Mouse (Mus musculus) forebrain, embryonic 12.5 days (tissue): ENCODE measurements around the gene Ripor1. TPM values are rescaled to one million over a fixed set of nuclear protein-coding genes. Genes with fewer than 3 reads are reported as not detected.
"Not testable (repeated sequence)": the region's sequence is repeated elsewhere in the genome, so short reads cannot be mapped to it uniquely, and the experiment has no call there.

Source experiments
- ATAC-seq: fragments of 200-750 bp; cut with Nextera tagmentation; 2 replicates; pipeline ENCODE4 v1.8.0; 2017; ENCODE audit warnings: moderate TSS enrichment; ENCODE audit not compliant: low FRiP score
- H3K27ac ChIP-seq: fragments of 300-500 bp; sonication (generic); 2 replicates; pipeline ENCODE4 v1.5.1; 2016; ENCODE audit warnings: mild to moderate bottlenecking
- H3K27me3 ChIP-seq: fragments of 300-500 bp; sonication (generic); 2 replicates; pipeline ENCODE4 v1.6.1; 2016; ENCODE audit warnings: mild to moderate bottlenecking
- H3K36me3 ChIP-seq: fragments of 300-500 bp; sonication (generic); replicated peaks from 2 replicates; pipeline ENCODE4 v1.6.1; 2016; ENCODE audit warnings: mild to moderate bottlenecking
- H3K4me1 ChIP-seq: fragments of 300-500 bp; sonication (generic); 2 replicates; pipeline ENCODE4 v1.6.1; 2016
- H3K4me2 ChIP-seq: fragments of 300-500 bp; sonication (generic); 2 replicates; pipeline ENCODE4 v1.6.1; 2016; ENCODE audit warnings: mild to moderate bottlenecking, moderate library complexity
- H3K4me3 ChIP-seq: fragments of 300-500 bp; sonication (generic); replicated peaks from 2 replicates; pipeline ENCODE4 v1.5.1; 2016; ENCODE audit warnings: mild to moderate bottlenecking
- H3K9ac ChIP-seq: fragments of 300-500 bp; sonication (generic); 2 replicates; pipeline ENCODE4 v1.6.1; 2016; ENCODE audit warnings: mild to moderate bottlenecking
- H3K9me3 ChIP-seq: fragments of 300-500 bp; sonication (generic); 2 replicates; pipeline ENCODE4 v1.6.1; 2016
- WGBS: fragments of 180-500 bp; shearing (Covaris S2); methylation state at CpG from one replicate; pipeline ENCODE4 v1.1.7; 2016; 5-methylcytosine and 5-hydroxymethylcytosine counted together
- polyA plus RNA-seq: library from polyadenylated mRNA; unstranded; fragments of >200 nt; fragmentation: Nextera tagmentation; extraction: Ambion mirVana; gene quantifications from 2 replicates; pipeline ENCODE4 v1.2.1, GENCODE M21; 2016

Ripor1 gene
- 17.3 and 18.8 TPM in 2 replicates for polyA plus RNA-seq

DNA sequence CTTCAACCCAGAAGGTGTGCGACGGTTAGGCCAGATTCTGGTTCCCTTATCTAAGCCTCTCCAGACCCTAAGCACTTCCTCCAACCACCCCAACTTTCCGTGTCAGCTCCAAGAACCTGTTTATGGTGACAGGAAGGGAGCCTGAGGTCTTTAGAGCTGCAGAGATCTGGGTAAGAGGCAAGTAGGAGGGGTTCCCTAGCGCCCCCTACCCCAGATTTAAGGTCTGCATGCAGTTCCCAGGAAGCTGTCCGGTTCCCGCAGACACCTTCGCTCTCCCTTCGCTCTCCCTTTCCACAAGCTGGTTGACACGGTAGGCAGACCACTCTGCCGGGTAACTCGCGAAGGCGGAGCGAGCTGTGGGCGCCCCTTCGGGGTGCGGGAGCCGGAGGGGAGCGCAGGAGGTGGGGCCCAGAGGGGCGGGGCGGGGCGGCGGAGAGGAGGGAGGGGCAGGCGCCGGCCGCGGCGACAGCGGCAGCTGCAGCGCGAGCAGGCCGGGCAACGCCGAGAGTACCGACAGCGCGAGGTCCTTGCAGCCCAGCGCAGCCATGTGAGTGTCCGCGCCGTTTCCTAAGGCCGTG, at the start of gene Ripor1:
Ripor1 (plus strand) TSS at position 452 of the 578 bp plus-strand sequence.
- peak; percentile 85 for ATAC-seq
- 0% methylated on average over 38 of the region's 42 CpGs for WGBS
- Histone ChIP-seq H3K36me3 (no peaks in the 10 kb centered on the region), H3K9me3 (no peaks in the 10 kb centered on the region), H3K27ac (peak within 1 kb of the TSS; percentile 89), H3K4me1 (peaks cover 32% of the 10 kb centered on the region), H3K27me3 (peaks cover 7% of the 10 kb centered on the region; the same call in 1 of the 2 replicates), H3K4me3 (peak within 1 kb of the TSS; percentile 80), H3K4me2 (peak within 1 kb of the TSS; percentile 93), H3K9ac (peak within 1 kb of the TSS; percentile 90)

DNA sequence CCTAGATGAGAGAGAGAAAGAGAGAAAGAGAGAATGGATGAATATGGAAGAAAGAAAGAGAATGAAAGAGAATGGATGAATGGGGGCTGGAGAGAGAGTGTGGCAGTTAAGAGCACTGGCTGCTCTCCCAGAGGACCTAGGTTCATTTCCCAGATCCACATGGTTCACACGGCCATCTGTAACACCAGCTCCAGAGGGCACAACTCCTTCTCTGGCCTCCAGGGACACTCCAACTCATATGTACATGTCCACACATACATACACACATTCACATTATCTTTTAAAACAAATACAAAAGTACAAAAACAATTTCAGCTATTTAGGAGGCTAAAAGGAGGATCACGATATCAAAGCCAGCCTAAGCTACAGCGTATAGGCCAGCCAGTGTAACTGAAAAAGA, 42.2 kb upstream of the Ripor1 start:
- H3K4me2 ChIP-seq = no peak overlapping the region
- H3K36me3 ChIP-seq = 0 out of 2 replicates have a peak, but pooled peaks cover 2% of the 10 kb centered on the region
- H3K9ac ChIP-seq = no peak overlapping the region
- no peak for ATAC-seq
- no peak overlapping the region for H3K27ac ChIP-seq
- WGBS = 95% methylated on average over 3 of the region's 3 CpGs
- H3K9me3 ChIP-seq = no peaks in the 10 kb centered on the region
- H3K4me3 ChIP-seq = no peak overlapping the region
- peaks cover 25% of the 10 kb centered on the region for H3K4me1 ChIP-seq
- H3K27me3 ChIP-seq = no peaks in the 10 kb centered on the region

DNA sequence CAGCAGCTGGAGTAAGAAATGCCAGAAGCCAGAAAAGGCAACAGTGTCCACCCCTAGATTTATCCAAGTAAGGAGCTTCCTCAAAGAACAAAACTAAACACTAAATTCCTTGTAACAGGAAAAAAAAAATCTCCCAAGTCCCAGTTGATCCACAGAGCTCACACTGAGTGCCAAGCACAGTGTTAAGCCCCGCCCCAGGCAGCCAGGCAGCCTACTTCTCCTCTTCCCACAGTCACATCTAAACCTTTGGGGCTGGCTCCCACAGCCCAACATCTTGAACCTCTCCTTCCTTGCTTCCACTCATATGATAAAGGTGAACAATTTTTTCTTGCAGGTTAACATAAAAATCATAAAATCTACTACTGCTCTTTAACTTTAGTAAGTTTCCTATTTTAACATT, 41.2 kb upstream of the Ripor1 start:
- 0 out of 2 replicates have a peak, but pooled peaks cover 2% of the 10 kb centered on the region for H3K36me3 ChIP-seq
- no peaks in the 10 kb centered on the region for H3K27me3 ChIP-seq
- 85% methylated on average over 1 of the region's 1 CpGs for whole genome bisulfite sequencing
- ATAC-seq = no peak
- no peak overlapping the region for H3K9ac ChIP-seq
- no peak overlapping the region for H3K4me2 ChIP-seq
- H3K27ac ChIP-seq = no peak overlapping the region
- H3K4me1 ChIP-seq = peaks cover 25% of the 10 kb centered on the region
- no peaks in the 10 kb centered on the region for H3K9me3 ChIP-seq
- no peak overlapping the region for H3K4me3 ChIP-seq

DNA sequence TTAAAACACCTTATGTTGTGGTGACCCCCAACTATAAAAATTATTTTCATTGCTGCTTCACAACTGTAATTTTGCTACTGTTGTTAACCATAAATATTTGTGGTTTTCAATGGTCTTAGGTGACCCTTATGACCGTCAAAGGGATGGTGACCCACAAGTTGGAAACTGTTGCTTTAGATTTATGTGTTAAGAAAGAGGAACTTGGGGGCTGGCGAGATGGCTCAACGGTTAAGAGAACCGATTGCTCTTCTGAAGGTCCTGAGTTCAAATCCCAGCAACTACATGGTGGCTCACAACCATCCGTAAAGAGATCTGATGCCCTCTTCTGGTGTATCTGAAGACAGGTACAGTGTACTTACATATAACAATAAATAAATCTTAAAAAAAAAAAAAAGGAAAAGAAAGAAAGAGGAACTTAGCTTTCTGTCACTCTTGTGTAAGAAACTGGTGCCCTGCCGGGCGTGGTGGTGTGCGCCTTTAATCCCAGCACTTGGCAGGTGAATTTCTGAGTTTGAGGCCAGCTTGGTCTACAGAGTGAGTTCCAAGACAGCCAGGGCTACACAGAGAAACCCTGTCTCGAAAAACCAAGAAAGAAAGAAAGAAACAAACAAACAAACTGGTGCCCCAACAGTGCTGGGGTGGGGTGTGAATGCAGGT, 40.4 kb upstream of the Ripor1 start:
- H3K9ac ChIP-seq = peak overlapping the region; percentile 79
- H3K4me1 ChIP-seq = peaks cover 25% of the 10 kb centered on the region
- H3K27ac ChIP-seq, H3K36me3 ChIP-seq, H3K9me3 ChIP-seq, H3K27me3 ChIP-seq, ATAC-seq: not testable (repeated sequence)
- H3K4me2 ChIP-seq = peak overlapping the region; percentile 89
- peak overlapping the region; percentile 63 for H3K4me3 ChIP-seq
- 88% methylated on average over 9 of the region's 9 CpGs for WGBS

DNA sequence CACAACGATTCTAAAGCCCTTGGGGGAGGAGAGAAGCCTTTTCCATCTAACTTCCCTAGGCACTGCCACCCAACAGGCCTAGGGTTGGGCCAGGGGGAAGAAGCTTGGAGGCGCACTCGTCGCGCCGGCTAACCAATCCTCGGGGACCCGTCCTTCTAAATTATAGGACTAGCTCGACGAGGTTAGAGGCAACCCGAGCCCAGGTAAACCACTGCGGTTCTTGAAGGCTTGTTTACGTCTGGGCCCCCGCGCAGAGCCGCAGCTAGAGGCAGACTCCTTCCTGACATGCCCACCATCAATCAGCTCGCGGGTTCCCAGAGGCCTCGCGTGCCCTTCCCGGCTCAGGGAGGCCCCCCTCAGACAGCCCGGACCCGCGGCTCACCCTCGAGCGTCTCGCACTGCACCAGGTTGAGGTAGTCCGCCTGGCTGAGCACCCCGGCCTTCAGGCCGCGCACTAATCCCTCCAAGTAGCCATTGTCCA, 39.6 kb upstream of the Ripor1 start:
- Histone ChIP-seq H3K4me1 (peaks cover 25% of the 10 kb centered on the region), H3K27ac (peak overlapping the region; percentile 51), H3K4me2 (peak overlapping the region; percentile 89), H3K36me3 (no peaks in the 10 kb centered on the region), H3K9ac (peak overlapping the region; percentile 79), H3K27me3 (no peaks in the 10 kb centered on the region), H3K4me3 (peak overlapping the region; percentile 63), H3K9me3 (no peaks in the 10 kb centered on the region)
- under 1% methylated on average over 31 of the region's 31 CpGs for WGBS
- ATAC-seq = peak; percentile 81

DNA sequence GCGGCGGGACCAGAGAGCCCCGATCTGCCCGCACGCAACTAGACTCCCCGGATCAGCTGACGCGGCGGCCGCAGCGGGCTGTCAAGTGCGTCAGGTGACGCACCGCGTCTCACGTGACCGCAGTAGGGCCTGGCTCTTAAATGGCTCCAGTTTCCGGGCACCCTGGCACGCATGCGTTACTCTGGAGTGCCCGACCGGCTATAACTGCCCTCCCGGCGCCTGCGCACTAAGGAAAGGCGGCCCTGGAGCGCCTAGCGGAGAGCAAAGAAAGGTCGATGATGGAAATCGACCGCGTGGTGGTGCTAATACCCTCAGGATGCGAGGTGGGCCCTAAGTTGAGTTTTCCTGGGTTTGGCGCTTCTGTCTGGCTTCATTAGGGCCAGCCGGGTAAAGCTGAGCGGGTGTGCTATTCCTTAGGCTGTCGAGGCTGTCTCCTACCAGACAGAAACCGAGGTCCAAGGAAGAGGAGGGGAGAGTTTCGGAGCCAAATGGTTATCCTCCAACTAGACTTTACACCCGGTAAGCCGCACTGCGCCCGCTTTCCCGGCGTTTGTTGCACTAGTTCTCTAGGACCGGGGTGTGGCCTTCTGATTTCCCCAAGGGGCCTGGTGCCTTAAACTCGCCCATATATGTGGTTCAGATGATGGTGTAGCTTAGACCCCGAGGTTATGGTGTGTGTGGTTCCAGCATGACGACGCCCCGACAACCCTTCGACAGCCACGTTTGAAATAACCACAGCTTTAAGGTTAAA, 38.9 kb upstream of the Ripor1 start, which contains the start of gene Atp6v0d1:
Atp6v0d1 (minus strand) TSS at position 96 of the 751 bp plus-strand sequence.
- no peaks in the 10 kb centered on the region for H3K9me3 ChIP-seq
- peak within 1 kb of the TSS; percentile 79 for H3K9ac ChIP-seq
- H3K36me3 ChIP-seq = no peaks in the 10 kb centered on the region
- peak within 1 kb of the TSS; percentile 63 for H3K4me3 ChIP-seq
- H3K4me1 ChIP-seq = peaks cover 25% of the 10 kb centered on the region
- no peaks in the 10 kb centered on the region for H3K27me3 ChIP-seq
- WGBS = 4% methylated on average over 53 of the region's 53 CpGs
- peak; percentile 99 for ATAC-seq
- H3K4me2 ChIP-seq = peak within 1 kb of the TSS; percentile 89
- H3K27ac ChIP-seq = peak within 1 kb of the TSS; percentile 51

DNA sequence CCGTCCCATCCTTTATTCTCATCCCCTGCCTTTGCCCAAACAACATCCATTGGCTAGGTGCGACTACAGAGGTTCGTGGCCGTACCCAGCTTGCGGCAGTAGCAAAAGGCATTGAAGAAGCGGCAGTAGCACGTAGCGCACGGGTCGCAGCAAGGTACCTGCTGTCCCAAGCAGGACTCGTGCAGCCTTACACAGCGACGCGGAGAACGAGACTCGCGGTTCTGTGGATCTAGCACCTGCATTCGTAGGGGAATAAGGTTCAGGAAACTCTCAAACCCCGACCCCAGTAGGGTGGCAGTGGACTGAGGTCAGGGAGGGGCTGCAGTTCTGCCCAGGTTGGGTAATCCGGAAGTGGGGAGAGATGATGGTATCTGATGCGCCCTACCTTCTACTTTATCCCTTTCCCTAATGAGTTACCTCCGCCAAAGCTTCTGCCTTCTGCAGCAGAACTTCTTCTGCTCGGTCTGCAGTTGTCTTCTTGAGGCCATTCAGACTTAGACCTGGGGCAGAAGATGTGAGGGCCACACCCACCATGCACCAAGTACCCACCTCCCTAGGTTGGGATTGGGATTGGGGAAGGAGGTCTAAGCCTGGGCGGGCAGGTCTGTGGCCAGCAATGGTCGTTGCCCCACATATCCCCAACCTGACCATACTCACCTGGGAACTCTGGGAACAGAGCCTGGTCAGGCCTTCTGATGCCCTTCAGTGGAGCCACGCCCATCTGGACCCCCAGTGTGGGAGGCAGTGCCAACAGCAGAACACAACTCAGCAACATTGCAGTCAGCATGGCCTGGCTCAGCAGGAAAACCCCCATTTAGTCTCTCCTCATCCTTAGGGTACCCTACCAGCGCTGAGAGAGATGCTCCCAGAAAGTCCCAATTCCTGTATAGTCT, 38.1 kb upstream of the Ripor1 start:
- Histone ChIP-seq H3K4me2 (peak overlapping the region; percentile 89), H3K4me3 (peak overlapping the region; percentile 63), H3K9ac (peak overlapping the region; percentile 63), H3K4me1 (peaks cover 25% of the 10 kb centered on the region), H3K36me3 (no peaks in the 10 kb centered on the region), H3K27me3 (no peaks in the 10 kb centered on the region), H3K9me3 (no peaks in the 10 kb centered on the region), H3K27ac (no peak overlapping the region)
- WGBS = 31% methylated on average over 27 of the region's 27 CpGs
- no peak for ATAC-seq

DNA sequence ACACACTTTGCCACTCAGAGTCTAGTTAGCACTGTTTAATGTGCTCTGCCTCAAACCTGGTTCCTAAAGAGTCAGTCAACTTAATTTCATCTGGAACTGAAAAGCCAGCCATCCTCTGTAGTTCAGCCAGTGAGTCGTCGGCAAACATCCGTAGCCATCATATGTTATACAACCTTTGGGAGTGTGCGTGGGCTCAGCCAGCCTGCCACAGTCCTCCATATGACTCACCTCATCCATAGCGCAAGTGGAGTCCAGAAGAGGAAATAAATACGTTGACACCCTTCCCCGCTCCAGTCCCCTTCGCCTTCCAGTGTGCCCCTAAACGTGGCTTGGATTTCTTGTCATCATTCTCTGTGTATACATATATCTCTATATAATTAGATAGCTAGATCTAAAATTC, 33.2 kb upstream of the Ripor1 start:
- no peak overlapping the region for H3K4me2 ChIP-seq
- 93% methylated on average over 9 of the region's 9 CpGs for WGBS
- ATAC-seq = no peak

DNA sequence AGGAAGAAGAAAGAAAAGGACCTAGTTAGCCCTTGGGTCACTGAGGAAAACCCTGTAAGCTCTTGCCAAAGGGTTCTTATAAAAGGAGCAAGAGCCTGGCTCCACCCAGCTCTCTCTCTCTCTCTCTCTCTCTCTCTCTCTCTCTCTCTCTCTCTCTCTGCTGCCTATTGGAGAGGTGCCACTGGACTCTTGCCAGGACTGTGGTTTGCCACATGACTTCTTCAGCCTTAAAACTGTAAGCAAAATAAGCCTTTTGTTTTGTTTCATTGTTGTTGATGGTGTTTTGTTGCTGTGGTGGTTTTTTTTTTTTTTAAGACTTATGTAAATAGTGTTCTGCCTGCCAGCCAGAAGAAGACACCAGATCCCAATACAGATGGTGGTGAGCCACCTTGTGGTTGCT, 31.6 kb upstream of the Ripor1 start:
- Histone ChIP-seq H3K9ac (no peak overlapping the region), H3K4me3 (no peak overlapping the region), H3K36me3 (no peaks in the 10 kb centered on the region), H3K27me3 (no peaks in the 10 kb centered on the region), H3K4me1 (no peaks in the 10 kb centered on the region), H3K4me2 (no peak overlapping the region), H3K27ac (no peak overlapping the region), H3K9me3 (no peaks in the 10 kb centered on the region)
- ATAC-seq = no peak

More for the DNA sequence above, 33.2 kb upstream of the Ripor1 start:
- no peak overlapping the region for H3K4me3 ChIP-seq
- H3K9me3 ChIP-seq = no peaks in the 10 kb centered on the region
- peaks cover 5% of the 10 kb centered on the region for H3K4me1 ChIP-seq
- H3K9ac ChIP-seq = no peak overlapping the region
- no peaks in the 10 kb centered on the region for H3K36me3 ChIP-seq
- no peaks in the 10 kb centered on the region for H3K27me3 ChIP-seq
- H3K27ac ChIP-seq = no peak overlapping the region

DNA sequence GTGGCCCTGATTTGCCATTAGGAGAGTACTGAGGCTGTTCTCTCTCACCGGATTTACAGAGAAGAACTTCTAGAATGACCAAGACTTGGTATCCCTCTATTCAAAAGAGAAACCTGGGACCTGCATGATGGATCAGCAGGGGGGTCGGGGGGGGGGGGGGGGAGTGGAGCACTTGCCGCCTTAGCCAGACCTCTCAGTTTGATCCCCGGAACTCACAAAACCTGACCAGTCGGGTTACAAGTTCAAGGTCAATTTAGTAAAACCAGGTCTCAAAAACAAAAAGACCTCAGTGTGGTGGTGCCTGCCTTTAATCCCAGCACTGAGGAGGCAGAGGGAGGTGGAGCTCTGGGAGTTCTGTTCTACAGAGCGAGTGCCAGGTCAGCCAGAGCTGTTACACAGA, 30.3 kb upstream of the Ripor1 start:
- Histone ChIP-seq H3K9ac (no peak overlapping the region), H3K4me3 (no peak overlapping the region), H3K4me2 (no peak overlapping the region), H3K27me3 (no peaks in the 10 kb centered on the region), H3K27ac (no peak overlapping the region), H3K4me1 (no peaks in the 10 kb centered on the region), H3K36me3 (no peaks in the 10 kb centered on the region), H3K9me3 (no peaks in the 10 kb centered on the region)
- WGBS = 57% methylated on average over 6 of the region's 6 CpGs
- no peak for ATAC-seq

DNA sequence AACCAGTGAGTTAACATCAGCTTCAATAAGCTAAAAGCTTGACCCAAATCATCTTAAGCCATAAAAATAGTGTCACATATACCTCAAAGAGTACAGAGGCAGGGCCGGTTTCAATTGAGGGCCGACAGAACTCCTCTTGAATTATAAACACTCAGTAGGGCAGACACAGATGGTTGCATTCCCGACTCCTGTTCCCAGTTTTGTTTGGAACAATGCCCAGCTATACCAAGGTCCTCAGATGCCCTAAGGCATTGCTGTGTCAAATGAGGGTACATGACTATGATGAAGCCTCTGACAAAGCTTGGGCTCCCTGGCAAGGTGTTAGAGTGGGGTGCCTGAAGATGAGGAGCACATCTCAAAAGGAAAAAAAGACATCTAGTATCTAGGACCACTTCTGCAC, 29.5 kb upstream of the Ripor1 start:
- Histone ChIP-seq H3K27ac (no peak overlapping the region), H3K4me3 (no peak overlapping the region), H3K36me3 (no peaks in the 10 kb centered on the region), H3K9me3 (no peaks in the 10 kb centered on the region), H3K4me2 (no peak overlapping the region), H3K27me3 (no peaks in the 10 kb centered on the region), H3K4me1 (no peaks in the 10 kb centered on the region), H3K9ac (no peak overlapping the region)
- 72% methylated on average over 3 of the region's 3 CpGs for WGBS
- no peak for ATAC-seq

DNA sequence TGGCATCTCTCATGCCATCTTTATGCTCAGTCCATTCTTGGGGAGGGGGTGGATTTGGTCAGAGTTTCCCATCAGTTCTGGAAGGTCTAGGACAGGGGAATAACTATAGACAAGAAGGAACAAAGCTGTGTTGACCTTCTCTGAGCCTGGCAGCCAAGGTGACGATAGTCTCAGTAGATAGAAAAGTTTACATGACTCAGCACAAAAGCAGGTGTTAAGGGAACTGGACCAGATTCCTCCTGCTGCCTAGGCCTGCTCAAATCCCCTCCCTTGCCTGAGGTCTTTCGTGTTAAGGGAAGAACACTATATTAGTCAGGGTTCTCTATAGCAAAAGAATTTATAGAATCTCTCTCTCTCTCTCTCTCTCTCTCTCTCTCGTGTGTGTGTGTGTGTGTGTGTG, 25.3 kb upstream of the Ripor1 start:
- no peak overlapping the region for H3K4me2 ChIP-seq
- H3K27me3 ChIP-seq = no peaks in the 10 kb centered on the region
- ATAC-seq = no peak
- 70% methylated on average over 3 of the region's 3 CpGs for WGBS
- no peak overlapping the region for H3K27ac ChIP-seq
- H3K36me3 ChIP-seq = no peaks in the 10 kb centered on the region
- H3K9me3 ChIP-seq = no peaks in the 10 kb centered on the region
- no peaks in the 10 kb centered on the region for H3K4me1 ChIP-seq
- no peak overlapping the region for H3K4me3 ChIP-seq
- no peak overlapping the region for H3K9ac ChIP-seq
